Mouse (Mus musculus): ENCODE results near the gene Nr1h2. TPM values are rescaled to one million over a fixed set of nuclear protein-coding genes. Genes with fewer than 3 reads are reported as not detected.

Nr1h2 gene
- polyA plus RNA-seq, 1 experiment from 2014 or later: 59.9 TPM

- WGBS: under 1% methylated on average over 60 of the region's 60 CpGs
- Histone ChIP-seq H3K27ac (no peak overlapping the region), H3K9me3 (no peaks in the 10 kb centered on the region), H3K4me1 (peaks cover 42% of the 10 kb centered on the region), H3K27me3 (ENCODE audit: insufficient read depth, poor library complexity, severe bottlenecking) (peaks cover 79% of the 10 kb centered on the region), H3K36me3 (no peaks in the 10 kb centered on the region), H3K4me3 (peak overlapping the region; percentile 71)
- DNase-seq (ENCODE audit: low spot score): no peak
These were observed 37.8 kb upstream of the Nr1h2 start for GRCm38 (mm10) chr7:44591348-44592116.

GRCm38 (mm10) chr7:44590402-44591347 is 36.9 kb upstream of the Nr1h2 start, which contains the start of gene Kcnc3:
Gene Kcnc3 (plus strand): TSS chr7:44590664.
- no peaks in the 10 kb centered on the region for H3K36me3 ChIP-seq
- under 1% methylated on average over 79 of the region's 80 CpGs for WGBS
- DNase-seq (ENCODE audit: low spot score): peak; percentile 97
- H3K27ac ChIP-seq: peak within 1 kb of the TSS; percentile 56
- H3K4me1 ChIP-seq: peaks cover 44% of the 10 kb centered on the region
- peak within 1 kb of the TSS; percentile 71 for H3K4me3 ChIP-seq
- peaks cover 88% of the 10 kb centered on the region for H3K27me3 ChIP-seq (ENCODE audit: insufficient read depth, poor library complexity, severe bottlenecking)
- H3K9me3 ChIP-seq: no peaks in the 10 kb centered on the region

- DNase-seq (ENCODE audit: low spot score): no peak
- no peak overlapping the region for H3K27ac ChIP-seq
- peak overlapping the region; percentile 71 for H3K4me3 ChIP-seq
- no peaks in the 10 kb centered on the region for H3K9me3 ChIP-seq
- 4% methylated on average over 13 of the region's 13 CpGs for WGBS
- peaks cover 44% of the 10 kb centered on the region for H3K4me1 ChIP-seq
- no peaks in the 10 kb centered on the region for H3K36me3 ChIP-seq
- peaks cover 95% of the 10 kb centered on the region for H3K27me3 ChIP-seq (ENCODE audit: insufficient read depth, poor library complexity, severe bottlenecking)
These were observed 36.2 kb upstream of the Nr1h2 start for GRCm38 (mm10) chr7:44589946-44590345.

GRCm38 (mm10) chr7:44589149-44589548 is 35.4 kb upstream of the Nr1h2 start:
- H3K27ac ChIP-seq: no peak overlapping the region; the same call in 1 of the 2 replicates
- 0% methylated on average over 33 of the region's 33 CpGs for WGBS
- peaks cover 95% of the 10 kb centered on the region for H3K27me3 ChIP-seq (ENCODE audit: insufficient read depth, poor library complexity, severe bottlenecking)
- no peaks in the 10 kb centered on the region for H3K9me3 ChIP-seq
- peak overlapping the region; percentile 55 for H3K4me3 ChIP-seq
- H3K36me3 ChIP-seq: no peaks in the 10 kb centered on the region
- DNase-seq (ENCODE audit: low spot score): peak; percentile 87
- peaks cover 44% of the 10 kb centered on the region for H3K4me1 ChIP-seq

- H3K27me3 ChIP-seq (ENCODE audit: insufficient read depth, poor library complexity, severe bottlenecking): peaks cover 87% of the 10 kb centered on the region
- H3K4me3 ChIP-seq: peak overlapping the region; percentile 55
- H3K27ac ChIP-seq: no peak overlapping the region
- H3K9me3 ChIP-seq: no peaks in the 10 kb centered on the region
- no peak for DNase-seq (ENCODE audit: low spot score)
- whole genome bisulfite sequencing: 11% methylated on average over 12 of the region's 12 CpGs
- H3K4me1 ChIP-seq: peaks cover 37% of the 10 kb centered on the region
- H3K36me3 ChIP-seq: no peaks in the 10 kb centered on the region
These were observed 34.6 kb upstream of the Nr1h2 start for GRCm38 (mm10) chr7:44588338-44588737.

DNA sequence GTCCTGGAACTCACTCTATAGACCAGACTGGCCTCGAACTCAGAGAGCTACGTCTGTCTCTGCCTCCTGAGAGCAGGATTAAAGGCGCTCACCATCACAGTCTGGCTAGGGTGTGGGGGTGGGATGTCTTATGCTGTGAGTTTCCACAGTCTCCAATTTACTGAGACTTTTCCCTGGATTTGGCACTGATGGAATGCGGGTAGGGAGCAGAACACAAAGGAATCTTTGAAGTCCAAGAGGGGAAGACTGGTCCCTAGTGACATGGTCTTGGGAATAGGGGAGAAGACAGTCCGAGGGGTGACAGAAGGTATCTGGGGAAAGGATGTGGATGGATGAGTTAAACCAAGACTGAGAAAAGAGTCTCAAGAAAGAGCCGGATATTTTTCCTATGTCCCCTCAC is 33.9 kb upstream of the Nr1h2 start:
- no peak overlapping the region for H3K27ac ChIP-seq
- no peak overlapping the region for H3K4me3 ChIP-seq
- DNase-seq (ENCODE audit: low spot score): no peak
- no peaks in the 10 kb centered on the region for H3K36me3 ChIP-seq
- no peaks in the 10 kb centered on the region for H3K9me3 ChIP-seq
- WGBS: 36% methylated on average over 6 of the region's 6 CpGs
- peaks cover 82% of the 10 kb centered on the region for H3K27me3 ChIP-seq (ENCODE audit: insufficient read depth, poor library complexity, severe bottlenecking)
- peaks cover 37% of the 10 kb centered on the region for H3K4me1 ChIP-seq

- DNase-seq (ENCODE audit: low spot score): no peak
- Histone ChIP-seq H3K27ac (no peak overlapping the region), H3K27me3 (ENCODE audit: insufficient read depth, poor library complexity, severe bottlenecking) (peaks cover 80% of the 10 kb centered on the region), H3K36me3 (no peaks in the 10 kb centered on the region), H3K4me3 (peak overlapping the region; percentile 51), H3K9me3 (no peaks in the 10 kb centered on the region), H3K4me1 (peaks cover 37% of the 10 kb centered on the region)
- under 1% methylated on average over 18 of the region's 18 CpGs for WGBS
These were observed 33.2 kb upstream of the Nr1h2 start for GRCm38 (mm10) chr7:44586930-44587329.

DNA sequence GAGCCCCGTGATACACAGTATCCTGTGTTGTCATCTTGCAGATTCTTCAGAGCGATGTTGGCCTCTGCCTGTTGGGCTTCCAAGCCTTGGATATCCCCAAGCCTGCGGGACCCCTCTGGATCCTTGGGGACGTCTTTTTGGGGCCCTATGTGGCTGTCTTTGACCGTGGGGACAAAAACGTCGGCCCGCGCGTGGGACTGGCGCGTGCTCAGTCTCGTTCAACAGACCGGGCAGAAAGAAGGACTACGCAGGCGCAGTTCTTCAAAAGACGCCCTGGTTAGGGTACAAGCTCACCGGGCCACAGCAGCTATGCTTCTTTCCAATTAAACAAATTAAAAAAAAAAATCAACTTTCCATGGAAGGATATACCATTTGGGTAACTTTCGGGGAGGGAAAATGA is 32.8 kb upstream of the Nr1h2 start:
- Histone ChIP-seq H3K4me1 (peaks cover 35% of the 10 kb centered on the region), H3K9me3 (no peaks in the 10 kb centered on the region), H3K36me3 (no peaks in the 10 kb centered on the region), H3K4me3 (peak overlapping the region; percentile 51), H3K27ac (no peak overlapping the region), H3K27me3 (ENCODE audit: insufficient read depth, poor library complexity, severe bottlenecking) (peaks cover 79% of the 10 kb centered on the region)
- 14% methylated on average over 19 of the region's 19 CpGs for WGBS
- DNase-seq (ENCODE audit: low spot score): no peak

- DNase-seq (ENCODE audit: low spot score): no peak
These were observed 31.9 kb upstream of the Nr1h2 start for GRCm38 (mm10) chr7:44585606-44586005.

DNA sequence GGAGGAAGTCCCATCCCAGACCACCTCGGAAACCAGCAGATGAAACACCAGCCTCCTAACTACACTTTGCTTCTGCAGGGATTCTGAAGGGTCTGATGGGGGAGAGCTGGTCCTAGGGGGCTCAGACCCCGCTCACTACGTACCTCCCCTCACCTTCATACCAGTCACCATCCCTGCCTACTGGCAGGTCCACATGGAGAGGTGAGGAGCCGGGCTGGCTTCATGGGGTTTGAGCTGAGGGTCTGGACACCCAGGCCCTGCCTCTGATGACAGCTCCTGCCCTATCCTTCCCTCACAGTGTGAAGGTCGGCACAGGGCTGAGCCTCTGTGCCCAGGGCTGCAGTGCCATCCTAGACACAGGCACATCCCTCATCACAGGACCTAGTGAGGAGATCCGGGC is 31.2 kb upstream of the Nr1h2 start:
- H3K27me3 ChIP-seq (ENCODE audit: insufficient read depth, poor library complexity, severe bottlenecking): peaks cover 63% of the 10 kb centered on the region
- WGBS: 84% methylated on average over 6 of the region's 6 CpGs

More at GRCm38 (mm10) chr7:44585606-44586005, 31.9 kb upstream of the Nr1h2 start:
- H3K9me3 ChIP-seq: no peaks in the 10 kb centered on the region
- 84% methylated on average over 6 of the region's 6 CpGs for WGBS
- H3K4me1 ChIP-seq: peaks cover 26% of the 10 kb centered on the region
- peaks cover 70% of the 10 kb centered on the region for H3K27me3 ChIP-seq (ENCODE audit: insufficient read depth, poor library complexity, severe bottlenecking)
- H3K4me3 ChIP-seq: no peak overlapping the region
- H3K36me3 ChIP-seq: no peaks in the 10 kb centered on the region
- no peak overlapping the region for H3K27ac ChIP-seq

GRCm38 (mm10) chr7:44584265-44584804 is 30.6 kb upstream of the Nr1h2 start:
- Histone ChIP-seq H3K27ac (no peak overlapping the region), H3K4me1 (peaks cover 17% of the 10 kb centered on the region), H3K4me3 (no peak overlapping the region), H3K36me3 (no peaks in the 10 kb centered on the region), H3K27me3 (ENCODE audit: insufficient read depth, poor library complexity, severe bottlenecking) (peaks cover 57% of the 10 kb centered on the region), H3K9me3 (no peaks in the 10 kb centered on the region)
- 67% methylated on average over 4 of the region's 4 CpGs for WGBS
- no peak for DNase-seq (ENCODE audit: low spot score)

More for the DNA sequence above, 31.2 kb upstream of the Nr1h2 start:
- Histone ChIP-seq H3K9me3 (no peaks in the 10 kb centered on the region), H3K27ac (no peak overlapping the region), H3K4me1 (peaks cover 19% of the 10 kb centered on the region), H3K36me3 (no peaks in the 10 kb centered on the region), H3K4me3 (no peak overlapping the region)
- DNase-seq (ENCODE audit: low spot score): no peak

DNA sequence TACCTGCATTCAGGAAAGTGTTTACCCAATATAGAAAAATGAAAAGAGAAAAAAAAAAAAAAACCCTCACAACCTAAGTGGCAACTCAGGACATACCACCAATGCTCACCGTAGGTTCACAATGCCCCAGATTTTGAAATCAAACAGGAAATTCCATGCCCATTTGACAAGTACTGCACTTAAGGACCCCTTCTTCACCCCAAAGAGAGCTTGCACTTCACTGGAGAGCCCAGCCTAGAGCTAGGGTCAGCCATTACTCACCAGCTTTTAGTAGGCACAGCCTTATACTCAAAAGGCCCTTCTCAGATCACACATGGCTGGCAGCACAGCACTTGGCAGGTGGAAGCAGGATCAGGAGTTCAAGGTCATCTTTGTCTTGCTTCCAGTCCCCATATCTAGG is 29.4 kb upstream of the Nr1h2 start:
- 70% methylated on average over 1 of the region's 1 CpGs for WGBS
- no peak overlapping the region for H3K4me3 ChIP-seq

More for the DNA sequence above, 29.4 kb upstream of the Nr1h2 start:
- H3K4me1 ChIP-seq: peaks cover 5% of the 10 kb centered on the region; the same call in 1 of the 2 replicates
- peaks cover 46% of the 10 kb centered on the region for H3K27me3 ChIP-seq (ENCODE audit: insufficient read depth, poor library complexity, severe bottlenecking)
- no peak overlapping the region for H3K27ac ChIP-seq
- no peaks in the 10 kb centered on the region for H3K36me3 ChIP-seq
- no peaks in the 10 kb centered on the region for H3K9me3 ChIP-seq
- DNase-seq (ENCODE audit: low spot score): no peak

Data from heart, embryonic 10.5 days (tissue).